Comparison of ENCODE assay signal across 32 mouse cellular contexts in the genomic region with DNA sequence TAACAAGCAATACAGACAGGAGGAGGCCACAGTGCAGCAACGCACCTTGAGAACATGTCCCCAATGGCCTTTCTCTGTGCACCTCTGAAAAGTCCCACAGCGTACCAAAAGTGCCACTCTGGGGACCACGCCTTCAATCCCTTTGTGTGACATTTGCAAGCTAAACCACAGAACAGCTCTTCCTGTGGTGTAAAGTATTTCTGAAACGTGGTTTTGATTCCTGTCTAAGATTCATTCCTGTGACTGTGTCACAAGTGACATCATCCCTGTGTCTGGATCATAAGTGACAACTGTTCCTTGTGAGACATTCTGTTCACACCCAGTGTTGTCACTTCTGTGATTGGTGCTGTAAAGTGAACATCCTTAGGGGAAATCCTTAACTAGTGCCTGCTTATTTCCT.
DNase-seq lines count a peak whose midpoint lies in the region; ATAC-seq lines count a peak whose summit lies in the region.
"Had no signal": no experiment of that assay in that cellular context is flagged by ENCODE, and none has a peak within 500 bp of the region (broad histone marks: within the 10 kb centered on the region; RNA-seq: fewer than 3 reads in every experiment).

No protein-coding gene starts in this region.

- H3K9me3 ChIP-seq in intestine, embryonic 16.5 days (ENCODE audit: control insufficient read depth, low read length): no peaks in the 10 kb centered on the region
- H3K9me3 ChIP-seq: embryonic facial prominence, embryonic 12.5 days; forebrain, embryonic 15.5 days; heart, embryonic 13.5 days; hindbrain, embryonic 10.5 days; limb, embryonic 13.5 days; lung, embryonic 15.5 days; midbrain, embryonic 15.5 days; neural tube, embryonic 15.5 days had no signal

- no peaks in the 10 kb centered on the region for H3K27me3 ChIP-seq in intestine, embryonic 16.5 days (replicated peaks; ENCODE audit: control insufficient read depth, insufficient read depth, low read length)
- H3K27me3 ChIP-seq: embryonic facial prominence, embryonic 12.5 days; forebrain, embryonic 15.5 days; heart, embryonic 13.5 days; lung, embryonic 15.5 days; midbrain, embryonic 15.5 days; neural tube, embryonic 15.5 days had no signal

- H3K36me3 ChIP-seq in intestine, embryonic 16.5 days (ENCODE audit: control insufficient read depth, insufficient read depth, low read length): no peaks in the 10 kb centered on the region
- H3K36me3 ChIP-seq: embryonic facial prominence, embryonic 12.5 days; forebrain, embryonic 15.5 days; heart, embryonic 13.5 days; hindbrain, embryonic 10.5 days; limb, embryonic 13.5 days; lung, embryonic 15.5 days; midbrain, embryonic 15.5 days; neural tube, embryonic 15.5 days had no signal

- 84% methylated on average over 4 of the region's 4 CpGs for WGBS in intestine, embryonic 16.5 days

- peak; percentile 18 for DNase-seq in 3T3-L1 (ENCODE audit: low read depth, low spot score)
- DNase-seq in layer of hippocampus, postnatal 36 days: no peak
- DNase-seq in spleen, postnatal 14 days (ENCODE audit: low spot score in 2 of 2): no peak
- DNase-seq in lung, postnatal 14 days: no peak
- DNase-seq: adrenal gland, postnatal 10 days; cerebellum, adult 11 months; cerebellum, adult 9-10 months; cerebellum, postnatal 36 days; embryo, embryonic 11 days; gastrocnemius, postnatal 25 days; heart, adult 2 months; heart, postnatal 10 days; kidney, adult 9 months; kidney, postnatal 10 days; lung, postnatal 36 days; thymus, adult 2 months; thymus, postnatal 36 days had no signal

- H3K9ac ChIP-seq in intestine, embryonic 16.5 days (ENCODE audit: low read depth, low read length): no peak overlapping the region
- H3K9ac ChIP-seq: embryonic facial prominence, embryonic 12.5 days; forebrain, embryonic 15.5 days; heart, embryonic 13.5 days; limb, embryonic 13.5 days; lung, embryonic 15.5 days; midbrain, embryonic 15.5 days; neural tube, embryonic 15.5 days had no signal

- no peak overlapping the region for H3K4me3 ChIP-seq in intestine, embryonic 16.5 days (ENCODE audit: low read length)
- H3K4me3 ChIP-seq: embryonic facial prominence, embryonic 12.5 days; forebrain, embryonic 15.5 days; heart, adult 2 months; heart, embryonic 13.5 days; hindbrain, embryonic 10.5 days; limb, embryonic 13.5 days; lung, embryonic 15.5 days; midbrain, embryonic 15.5 days; neural tube, embryonic 15.5 days had no signal

- ATAC-seq in CD4-positive, CD25-positive, alpha-beta regulatory T cell, adult 4 months: peak; percentile 75
- peak; percentile 98 for ATAC-seq in granulocyte monocyte progenitor cell, adult 5-6 weeks (replicated peaks; ENCODE audit: poor library complexity, severe bottlenecking)
- ATAC-seq in monocyte, adult 5-6 weeks (replicated peaks; ENCODE audit: insufficient number of reproducible peaks, low FRiP score, low TSS enrichment, poor library complexity, severe bottlenecking): peak; percentile 64
- ATAC-seq in intestine, embryonic 16.5 days: no peak
- ATAC-seq: forebrain, embryonic 15.5 days; hindbrain, postnatal 0 days; intestine, postnatal 0 days; midbrain, embryonic 15.5 days had no signal

- no peak overlapping the region for H3K27ac ChIP-seq in intestine, embryonic 16.5 days (ENCODE audit: low read length)
- H3K27ac ChIP-seq: embryonic facial prominence, embryonic 12.5 days; forebrain, embryonic 15.5 days; heart, adult 2 months; heart, embryonic 13.5 days; hindbrain, embryonic 10.5 days; hindbrain, postnatal 0 days; limb, embryonic 13.5 days; lung, embryonic 15.5 days; midbrain, embryonic 15.5 days; neural tube, embryonic 15.5 days had no signal

- no peak overlapping the region for H3K4me2 ChIP-seq in intestine, embryonic 16.5 days (ENCODE audit: low read depth, low read length)
- H3K4me2 ChIP-seq: embryonic facial prominence, embryonic 12.5 days; forebrain, embryonic 15.5 days; heart, embryonic 13.5 days; limb, embryonic 13.5 days; liver, embryonic 11.5 days; lung, embryonic 15.5 days; midbrain, embryonic 15.5 days; neural tube, embryonic 15.5 days had no signal

- H3K4me1 ChIP-seq in intestine, embryonic 16.5 days (ENCODE audit: control insufficient read depth, insufficient read depth, low read length): no peaks in the 10 kb centered on the region
- H3K4me1 ChIP-seq: embryonic facial prominence, embryonic 12.5 days; forebrain, embryonic 15.5 days; hindbrain, embryonic 10.5 days; lung, embryonic 15.5 days; midbrain, embryonic 15.5 days; neural tube, embryonic 15.5 days had no signal
